Mouse (Mus musculus) neutrophil, adult 5-6 weeks (primary cell): ENCODE measurements at regions not wholly inside any gene's neighbourhood (a gene's known extent, or its start where the extent isn't known, plus 50 kb on each side); places are given as distances from the start of the nearest gene placed in this dataset.

ENCODE experiments used
- ATAC-seq: fragments of 151-379, 151-347 bp; 2 replicates; pipeline ENCODE4 v1.8.0; 2017; ENCODE audit warnings: mild to moderate bottlenecking, moderate TSS enrichment; ENCODE audit not compliant: insufficient number of reproducible peaks, poor library complexity, low FRiP score, severe bottlenecking; ENCODE audit errors: extremely low read depth

- ATAC-seq = peak; percentile 85
Measured at GRCm38 (mm10) chr15:67048621-67049020, 547.9 kb upstream of the Lrrc6 start.

- ATAC-seq = peak; percentile 63
Measured at GRCm38 (mm10) chr15:67048148-67048547, 547.4 kb upstream of the Lrrc6 start.

GRCm38 (mm10) chr15:67045920-67046804 is 545.5 kb upstream of the Lrrc6 start:
- ATAC-seq = no peak

GRCm38 (mm10) chr15:67045329-67045728 is 544.6 kb upstream of the Lrrc6 start:
- ATAC-seq = no peak

- ATAC-seq = no peak
Measured at GRCm38 (mm10) chr15:67044806-67045205, 544.1 kb upstream of the Lrrc6 start.

- peak; percentile 51 for ATAC-seq
Measured at GRCm38 (mm10) chr15:67042131-67042530, 541.4 kb upstream of the Lrrc6 start.

- ATAC-seq = no peak
Measured at GRCm38 (mm10) chr15:67040229-67040628, 539.5 kb upstream of the Lrrc6 start.

- ATAC-seq = peak; percentile 68
Measured at GRCm38 (mm10) chr15:67039421-67039907, 538.8 kb upstream of the Lrrc6 start.

GRCm38 (mm10) chr15:67037647-67038046 is 536.9 kb upstream of the Lrrc6 start:
- ATAC-seq = no peak

- ATAC-seq = no peak
Measured at GRCm38 (mm10) chr15:67036341-67036740, 535.6 kb upstream of the Lrrc6 start.

GRCm38 (mm10) chr15:67033936-67034335 is 533.2 kb upstream of the Lrrc6 start:
- ATAC-seq = no peak

- no peak for ATAC-seq
Measured at GRCm38 (mm10) chr15:67031866-67032526, 531.3 kb upstream of the Lrrc6 start.

- ATAC-seq = no peak
Measured at GRCm38 (mm10) chr15:67030975-67031374, 530.3 kb upstream of the Lrrc6 start.

- ATAC-seq = no peak
Measured at GRCm38 (mm10) chr15:67028161-67028560, 527.5 kb upstream of the Lrrc6 start.

- ATAC-seq = no peak
Measured at GRCm38 (mm10) chr15:67027751-67028150, 527.0 kb upstream of the Lrrc6 start.

- no peak for ATAC-seq
Measured at GRCm38 (mm10) chr15:67025746-67026145, 525.0 kb upstream of the Lrrc6 start.

- ATAC-seq = no peak
Measured at GRCm38 (mm10) chr15:67024386-67024785, 523.7 kb upstream of the Lrrc6 start.

GRCm38 (mm10) chr15:67023081-67023480 is 522.4 kb upstream of the Lrrc6 start:
- no peak for ATAC-seq

- ATAC-seq = no peak
Measured at GRCm38 (mm10) chr15:67021391-67021790, 520.7 kb upstream of the Lrrc6 start.

GRCm38 (mm10) chr15:67019891-67020290 is 519.2 kb upstream of the Lrrc6 start:
- ATAC-seq = no peak
